In the genomic region with DNA sequence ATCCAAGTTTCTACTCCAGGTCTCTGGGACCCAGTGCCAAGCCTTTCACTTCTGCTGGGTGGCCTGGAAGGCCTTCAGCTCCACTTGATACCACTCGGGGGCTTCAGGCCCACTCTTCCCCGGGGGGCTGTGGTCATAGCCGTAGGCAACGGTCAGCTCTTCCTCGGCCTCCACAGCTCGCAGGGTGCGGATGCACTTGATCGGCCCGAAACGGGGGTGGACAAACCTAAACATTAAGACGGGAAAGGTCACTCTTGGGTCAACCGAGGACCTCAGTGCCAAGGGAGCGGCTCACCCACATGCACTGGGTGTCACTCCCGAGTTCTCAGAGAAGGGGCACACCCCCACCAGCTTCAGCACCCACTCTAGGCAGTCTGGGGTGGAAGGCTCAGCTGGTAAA, we compare ENCODE assay signal across 23 mouse cellular contexts. TPM values are rescaled to one million over a fixed set of nuclear protein-coding genes. Genes with fewer than 3 reads are reported as not detected.
A peak's percentile ranks its signal among the peaks of the same experiment; 100 is the strongest.
DNase-seq lines count a peak whose midpoint lies in the region; ATAC-seq and TF ChIP-seq lines count a peak whose summit lies in the region.
"Had no signal": no experiment of that assay in that cellular context is flagged by ENCODE, and none has a peak within 500 bp of the region (broad histone marks: within the 10 kb centered on the region; RNA-seq: fewer than 3 reads in every experiment).

No protein-coding gene starts in this region.

- DNase-seq in heart, embryonic 10.5 days (ENCODE audit: low spot score), result peak; percentile 70
- DNase-seq in heart, adult 2 months, result no peak
- no peak for DNase-seq in kidney, postnatal 10 days
- DNase-seq in limb, embryonic 10.5 days (ENCODE audit: low spot score), result no peak
- DNase-seq: adrenal gland, adult 2 months; adrenal gland, postnatal 10 days; adrenal gland, postnatal 25 days; cerebellum, adult 11 months; cerebellum, adult 18-20 months; cerebellum, adult 8-10 months; cerebellum, adult 9-11 months; cerebellum, postnatal 14 days; cerebellum, postnatal 36 days; embryo, embryonic 11 days had no signal

- intact Hi-C loops in heart, adult 2 months (cut with DNase I), result loop anchor here (2.0 kb wide), 1 partner anchor 70 kb away; no protein-coding TSS in a partner anchor

- no peak overlapping the region for H3K9ac ChIP-seq in heart, adult 2 months (ENCODE audit: low read depth, low read length)
- no peak overlapping the region for H3K9ac ChIP-seq in kidney, embryonic 14.5 days (ENCODE audit: low read depth, low read length)
- no peak overlapping the region for H3K9ac ChIP-seq in limb, embryonic 15.5 days
- H3K9ac ChIP-seq: embryonic facial prominence, embryonic 13.5 days; embryonic facial prominence, embryonic 15.5 days; forebrain, embryonic 12.5 days had no signal

- no peaks in the 10 kb centered on the region for H3K79me2 ChIP-seq in heart, adult 2 months (replicated peaks; ENCODE audit: control insufficient read depth, insufficient read depth, low read length)

- H3K27me3 ChIP-seq in heart, embryonic 10.5 days (ENCODE audit: insufficient read depth, poor library complexity, severe bottlenecking), result no peaks in the 10 kb centered on the region
- H3K27me3 ChIP-seq in heart, adult 2 months (ENCODE audit: control insufficient read depth, insufficient read depth, low read length), result no peaks in the 10 kb centered on the region
- H3K27me3 ChIP-seq in kidney, embryonic 14.5 days (ENCODE audit: control insufficient read depth, insufficient read depth, low read length), result no peaks in the 10 kb centered on the region
- H3K27me3 ChIP-seq in limb, embryonic 15.5 days, result no peaks in the 10 kb centered on the region
- H3K27me3 ChIP-seq in limb, embryonic 10.5 days (ENCODE audit: low read depth, poor library complexity, severe bottlenecking), result no peaks in the 10 kb centered on the region
- H3K27me3 ChIP-seq: embryonic facial prominence, embryonic 13.5 days; embryonic facial prominence, embryonic 15.5 days; forebrain, embryonic 12.5 days had no signal

- no peaks in the 10 kb centered on the region for H3K9me3 ChIP-seq in heart, embryonic 10.5 days
- H3K9me3 ChIP-seq in kidney, embryonic 14.5 days (ENCODE audit: control insufficient read depth, low read length), result no peaks in the 10 kb centered on the region
- H3K9me3 ChIP-seq in limb, embryonic 15.5 days, result no peaks in the 10 kb centered on the region
- no peaks in the 10 kb centered on the region for H3K9me3 ChIP-seq in limb, embryonic 10.5 days (replicated peaks)
- H3K9me3 ChIP-seq: embryonic facial prominence, embryonic 13.5 days; embryonic facial prominence, embryonic 15.5 days; forebrain, embryonic 12.5 days had no signal

- TF ChIP-seq POLR2A in heart, adult 2 months (IDR thresholded peaks at IDR 0.05; ENCODE audit: insufficient read depth, low read depth, low read length), result no peak

- H3K27ac ChIP-seq in heart, embryonic 10.5 days, result no peak overlapping the region
- H3K27ac ChIP-seq in heart, adult 2 months, result no peak overlapping the region
- no peak overlapping the region for H3K27ac ChIP-seq in kidney, embryonic 14.5 days (ENCODE audit: low read depth, low read length)
- no peak overlapping the region for H3K27ac ChIP-seq in limb, embryonic 15.5 days
- H3K27ac ChIP-seq in limb, embryonic 10.5 days, result no peak overlapping the region
- H3K27ac ChIP-seq: embryonic facial prominence, embryonic 13.5 days; embryonic facial prominence, embryonic 15.5 days; forebrain, embryonic 10.5 days; forebrain, embryonic 12.5 days had no signal

- peaks cover 12% of the 10 kb centered on the region for H3K4me1 ChIP-seq in heart, embryonic 10.5 days
- no peaks in the 10 kb centered on the region; the same call in 1 of the 2 replicates for H3K4me1 ChIP-seq in heart, adult 2 months (ENCODE audit: control insufficient read depth, insufficient read depth, low read length)
- H3K4me1 ChIP-seq in kidney, embryonic 14.5 days (ENCODE audit: control insufficient read depth, insufficient read depth, low read length), result 0 out of 2 replicates have a peak, but pooled peaks cover 6% of the 10 kb centered on the region
- H3K4me1 ChIP-seq in limb, embryonic 15.5 days, result 0 out of 2 replicates have a peak, but pooled peaks cover 3% of the 10 kb centered on the region
- H3K4me1 ChIP-seq in limb, embryonic 10.5 days, result peaks cover 20% of the 10 kb centered on the region
- H3K4me1 ChIP-seq: embryonic facial prominence, embryonic 15.5 days had no signal

- WGBS in heart, embryonic 10.5 days, result 92% methylated on average over 14 of the region's 14 CpGs
- WGBS in heart, adult 2 months, result 89% methylated on average over 14 of the region's 14 CpGs
- 66% methylated on average over 14 of the region's 14 CpGs for WGBS in kidney, embryonic 14.5 days
- WGBS in limb, embryonic 15.5 days, result 95% methylated on average over 14 of the region's 14 CpGs
- 93% methylated on average over 14 of the region's 14 CpGs for WGBS in limb, embryonic 10.5 days

- 0 out of 2 replicates have a peak, but pooled peaks have one; percentile 35 for ATAC-seq in kidney, embryonic 14.5 days (ENCODE audit: low FRiP score, low TSS enrichment)
- peak; percentile 44; the same call in 1 of the 2 replicates for ATAC-seq in limb, embryonic 15.5 days (ENCODE audit: insufficient number of reproducible peaks, low FRiP score, low TSS enrichment, low read depth)
- ATAC-seq: forebrain, embryonic 14.5 days; forebrain, embryonic 16.5 days had no signal

- H3K4me3 ChIP-seq in heart, embryonic 10.5 days, result no peak overlapping the region
- no peak overlapping the region for H3K4me3 ChIP-seq in heart, adult 2 months
- no peak overlapping the region for H3K4me3 ChIP-seq in kidney, embryonic 14.5 days (ENCODE audit: low read length)
- no peak overlapping the region for H3K4me3 ChIP-seq in limb, embryonic 15.5 days
- H3K4me3 ChIP-seq in limb, embryonic 10.5 days, result no peak overlapping the region
- H3K4me3 ChIP-seq: embryonic facial prominence, embryonic 13.5 days; embryonic facial prominence, embryonic 15.5 days; erythroblast, embryonic 14.5 days; forebrain, embryonic 10.5 days; forebrain, embryonic 12.5 days had no signal

- TF ChIP-seq EP300 in heart, adult 2 months (IDR thresholded peaks at IDR 0.05; ENCODE audit: insufficient read depth, low read depth, low read length), result no peak

- no peak for TF ChIP-seq CTCF in heart, adult 2 months (IDR thresholded peaks at IDR 0.05)

- peaks cover 80% of the 10 kb centered on the region for H3K36me3 ChIP-seq in heart, embryonic 10.5 days
- H3K36me3 ChIP-seq in heart, adult 2 months (ENCODE audit: control insufficient read depth, insufficient read depth, low read length), result peaks cover 8% of the 10 kb centered on the region; the same call in 1 of the 2 replicates
- peaks cover 35% of the 10 kb centered on the region for H3K36me3 ChIP-seq in kidney, embryonic 14.5 days (ENCODE audit: control insufficient read depth, insufficient read depth, low read length)
- peaks cover 72% of the 10 kb centered on the region for H3K36me3 ChIP-seq in limb, embryonic 15.5 days
- peaks cover 75% of the 10 kb centered on the region for H3K36me3 ChIP-seq in limb, embryonic 10.5 days

- H3K4me2 ChIP-seq in kidney, embryonic 14.5 days (replicated peaks; ENCODE audit: low read depth, low read length), result no peak overlapping the region
- H3K4me2 ChIP-seq in limb, embryonic 15.5 days, result no peak overlapping the region
- H3K4me2 ChIP-seq: embryonic facial prominence, embryonic 13.5 days; embryonic facial prominence, embryonic 15.5 days; forebrain, embryonic 12.5 days had no signal

RNA-seq across cellular contexts. Expression of gene Rab33b, which starts 37.5 kb away (rescaled TPM):
- 15.6 and 16.3 TPM in 2 replicates for polyA plus RNA-seq in heart, embryonic 10.5 days (2016; fragmentation: Nextera tagmentation; extraction: Ambion mirVana)
- total RNA-seq in heart, adult 2 months (2021), result 10 to 100 TPM in 1 of 2 experiments, 1 to 10 TPM in 1; 9.2 to 10.7 TPM
- polyA plus RNA-seq in heart, adult 2 months (2012; rRNA removed), result 3.9 and 7.1 TPM in 2 replicates
- polyA plus RNA-seq in kidney, embryonic 14.5 days (2014; fragmentation: Nextera tagmentation; extraction: Ambion mirVana), result 10.5 and 17.5 TPM in 2 replicates
- polyA plus RNA-seq in limb, embryonic 15.5 days (2015; fragmentation: Nextera tagmentation; extraction: Ambion mirVana), result 29.5 and 29.7 TPM in 2 replicates
- 11.2 and 14.2 TPM in 2 replicates for polyA plus RNA-seq in limb, embryonic 10.5 days (2016; fragmentation: Nextera tagmentation; extraction: Ambion mirVana)

RNA-seq across cellular contexts. Expression of gene Setd7, which starts 39.4 kb away (rescaled TPM):
- polyA plus RNA-seq in heart, embryonic 10.5 days (2016; fragmentation: Nextera tagmentation; extraction: Ambion mirVana), result 3.6 and 3.9 TPM in 2 replicates
- 10 to 100 TPM; 51.0 to 68.2 TPM for total RNA-seq in heart, adult 2 months (2021)
- 21.6 and 36.6 TPM in 2 replicates for polyA plus RNA-seq in heart, adult 2 months (2012; rRNA removed)
- 4.3 and 4.7 TPM in 2 replicates for polyA plus RNA-seq in kidney, embryonic 14.5 days (2014; fragmentation: Nextera tagmentation; extraction: Ambion mirVana)
- polyA plus RNA-seq in limb, embryonic 15.5 days (2015; fragmentation: Nextera tagmentation; extraction: Ambion mirVana), result 4.2 and 4.4 TPM in 2 replicates
- polyA plus RNA-seq in limb, embryonic 10.5 days (2016; fragmentation: Nextera tagmentation; extraction: Ambion mirVana), result 2.7 and 4.8 TPM in 2 replicates
